Mouse (Mus musculus) liver, embryonic 12.5 days (tissue): Measurements from ENCODE around the gene Lhfpl2. TPM values are rescaled to one million over a fixed set of nuclear protein-coding genes. Genes with fewer than 3 reads are reported as not detected.

Experiments used
- ATAC-seq: fragments of 200-750 bp; cut with Nextera tagmentation; 2 replicates; pipeline ENCODE4 v1.8.0; 2017; ENCODE audit warnings: moderate number of reproducible peaks, mild to moderate bottlenecking, moderate library complexity
- H3K27ac ChIP-seq: fragments of 300-500 bp; sonication (generic); 2 replicates; pipeline ENCODE4 v1.5.1; 2016; ENCODE audit warnings: mild to moderate bottlenecking
- H3K27me3 ChIP-seq: fragments of 300-500 bp; sonication (generic); replicated peaks from 2 replicates; pipeline ENCODE4 v1.6.1; 2016; ENCODE audit warnings: mild to moderate bottlenecking, moderate library complexity
- H3K36me3 ChIP-seq: fragments of 300-500 bp; sonication (generic); 2 replicates; pipeline ENCODE4 v1.6.1; 2016; ENCODE audit warnings: mild to moderate bottlenecking, moderate library complexity
- H3K4me1 ChIP-seq: fragments of 300-500 bp; sonication (generic); 2 replicates; pipeline ENCODE4 v1.6.1; 2016
- H3K4me2 ChIP-seq: fragments of 300-500 bp; sonication (generic); 2 replicates; pipeline ENCODE4 v1.6.1; 2016; ENCODE audit warnings: mild to moderate bottlenecking, moderate library complexity
- H3K4me3 ChIP-seq: fragments of 300-500 bp; sonication (generic); 2 replicates; pipeline ENCODE4 v1.5.1; 2016; ENCODE audit warnings: mild to moderate bottlenecking, moderate library complexity
- H3K9ac ChIP-seq: fragments of 300-500 bp; sonication (generic); 2 replicates; pipeline ENCODE4 v1.6.1; 2016; ENCODE audit warnings: mild to moderate bottlenecking, moderate library complexity
- H3K9me3 ChIP-seq: fragments of 300-500 bp; sonication (generic); replicated peaks from 2 replicates; pipeline ENCODE4 v1.6.1; 2016; ENCODE audit warnings: mild to moderate bottlenecking, moderate library complexity
- WGBS: fragments of 180-500 bp; shearing (Covaris S2); methylation state at CpG from one replicate; pipeline ENCODE4 v1.1.7; 2016; ENCODE audit not compliant: insufficient replicate concordance; 5-methylcytosine and 5-hydroxymethylcytosine counted together
- polyA plus RNA-seq: library from polyadenylated mRNA; unstranded; fragments of >200 nt; fragmentation: Nextera tagmentation; extraction: Ambion mirVana; gene quantifications from 2 replicates; pipeline ENCODE4 v1.2.1, GENCODE M21; 2016

Gene Lhfpl2
- polyA plus RNA-seq, 1 experiment from 2014 or later = 7.1 TPM

GRCm38 (mm10) chr13:94104866-94105475 lies 47.4 kb downstream of the Lhfpl2 start:
- Histone ChIP-seq H3K27me3 (0 out of 2 replicates have a peak, but pooled peaks cover 2% of the 10 kb centered on the region), H3K4me3 (no peak overlapping the region), H3K36me3 (no peaks in the 10 kb centered on the region), H3K9me3 (no peaks in the 10 kb centered on the region), H3K27ac (no peak overlapping the region), H3K4me1 (0 out of 2 replicates have a peak, but pooled peaks cover 7% of the 10 kb centered on the region), H3K4me2 (no peak overlapping the region), H3K9ac (no peak overlapping the region)
- WGBS = 65% methylated on average over 8 of the region's 8 CpGs
- no peak for ATAC-seq

- 77% methylated on average over 8 of the region's 8 CpGs for WGBS
- Histone ChIP-seq H3K4me3 (no peak overlapping the region), H3K36me3 (no peaks in the 10 kb centered on the region), H3K4me1 (0 out of 2 replicates have a peak, but pooled peaks cover 7% of the 10 kb centered on the region), H3K27ac (no peak overlapping the region), H3K27me3 (no peaks in the 10 kb centered on the region), H3K4me2 (no peak overlapping the region), H3K9ac (no peak overlapping the region), H3K9me3 (no peaks in the 10 kb centered on the region)
- no peak for ATAC-seq
These were observed 48.8 kb downstream of the Lhfpl2 start for GRCm38 (mm10) chr13:94106431-94106830.

- no peaks in the 10 kb centered on the region for H3K36me3 ChIP-seq
- no peak overlapping the region for H3K9ac ChIP-seq
- 77% methylated on average over 7 of the region's 7 CpGs for WGBS
- H3K9me3 ChIP-seq = no peaks in the 10 kb centered on the region
- H3K27me3 ChIP-seq = no peaks in the 10 kb centered on the region
- no peak overlapping the region for H3K4me3 ChIP-seq
- H3K27ac ChIP-seq = no peak overlapping the region
- no peak overlapping the region for H3K4me2 ChIP-seq
- no peak for ATAC-seq
- H3K4me1 ChIP-seq = 0 out of 2 replicates have a peak, but pooled peaks cover 7% of the 10 kb centered on the region
These were observed 49.4 kb downstream of the Lhfpl2 start for GRCm38 (mm10) chr13:94106983-94107382.

- WGBS = 65% methylated on average over 8 of the region's 8 CpGs
- no peaks in the 10 kb centered on the region for H3K27me3 ChIP-seq
- no peak for ATAC-seq
- H3K9ac ChIP-seq = no peak overlapping the region
- H3K36me3 ChIP-seq = no peaks in the 10 kb centered on the region
- H3K9me3 ChIP-seq = no peaks in the 10 kb centered on the region
- H3K4me3 ChIP-seq = no peak overlapping the region
- H3K27ac ChIP-seq = no peak overlapping the region
- H3K4me2 ChIP-seq = no peak overlapping the region
- H3K4me1 ChIP-seq = no peaks in the 10 kb centered on the region
These were observed 53.0 kb downstream of the Lhfpl2 start for GRCm38 (mm10) chr13:94110556-94110955.

- WGBS = 62% methylated on average over 4 of the region's 4 CpGs
- no peak overlapping the region for H3K4me2 ChIP-seq
- H3K27me3 ChIP-seq = no peaks in the 10 kb centered on the region
- no peak overlapping the region for H3K27ac ChIP-seq
- H3K4me3 ChIP-seq = no peak overlapping the region
- no peak overlapping the region for H3K9ac ChIP-seq
- H3K9me3 ChIP-seq = no peaks in the 10 kb centered on the region
- H3K4me1 ChIP-seq = no peaks in the 10 kb centered on the region
- 0 out of 2 replicates have a peak, but pooled peaks cover 3% of the 10 kb centered on the region for H3K36me3 ChIP-seq
- no peak for ATAC-seq
These were observed 57.9 kb downstream of the Lhfpl2 start for GRCm38 (mm10) chr13:94115476-94115875.

GRCm38 (mm10) chr13:94116705-94117410 lies 59.3 kb downstream of the Lhfpl2 start:
- 0 out of 2 replicates have a peak, but pooled peaks cover 3% of the 10 kb centered on the region for H3K36me3 ChIP-seq
- H3K4me3 ChIP-seq = no peak overlapping the region
- ATAC-seq = no peak
- H3K9ac ChIP-seq = no peak overlapping the region
- no peak overlapping the region for H3K27ac ChIP-seq
- H3K4me1 ChIP-seq = no peaks in the 10 kb centered on the region
- H3K4me2 ChIP-seq = no peak overlapping the region
- H3K9me3 ChIP-seq = no peaks in the 10 kb centered on the region
- WGBS = 29% methylated on average over 13 of the region's 13 CpGs
- no peaks in the 10 kb centered on the region for H3K27me3 ChIP-seq

GRCm38 (mm10) chr13:94117522-94117921 lies 59.9 kb downstream of the Lhfpl2 start:
- H3K36me3 ChIP-seq = 0 out of 2 replicates have a peak, but pooled peaks cover 3% of the 10 kb centered on the region
- WGBS = 84% methylated on average over 10 of the region's 10 CpGs
- no peaks in the 10 kb centered on the region for H3K4me1 ChIP-seq
- H3K27ac ChIP-seq = no peak overlapping the region
- no peaks in the 10 kb centered on the region for H3K27me3 ChIP-seq
- no peak overlapping the region for H3K9ac ChIP-seq
- no peak for ATAC-seq
- H3K4me3 ChIP-seq = no peak overlapping the region
- no peaks in the 10 kb centered on the region for H3K9me3 ChIP-seq
- no peak overlapping the region for H3K4me2 ChIP-seq

GRCm38 (mm10) chr13:94118091-94118490 lies 60.5 kb downstream of the Lhfpl2 start:
- no peak for ATAC-seq
- Histone ChIP-seq H3K27me3 (no peaks in the 10 kb centered on the region), H3K27ac (no peak overlapping the region), H3K4me3 (no peak overlapping the region), H3K9me3 (no peaks in the 10 kb centered on the region), H3K9ac (no peak overlapping the region), H3K4me2 (no peak overlapping the region), H3K4me1 (no peaks in the 10 kb centered on the region), H3K36me3 (0 out of 2 replicates have a peak, but pooled peaks cover 3% of the 10 kb centered on the region)
- 75% methylated on average over 1 of the region's 1 CpGs for WGBS

GRCm38 (mm10) chr13:94119309-94119708 lies 61.7 kb downstream of the Lhfpl2 start:
- no peak overlapping the region for H3K9ac ChIP-seq
- no peak overlapping the region for H3K4me3 ChIP-seq
- H3K27ac ChIP-seq = no peak overlapping the region
- WGBS = 20% methylated on average over 5 of the region's 5 CpGs
- H3K36me3 ChIP-seq = 0 out of 2 replicates have a peak, but pooled peaks cover 3% of the 10 kb centered on the region
- no peaks in the 10 kb centered on the region for H3K27me3 ChIP-seq
- H3K9me3 ChIP-seq = no peaks in the 10 kb centered on the region
- no peak overlapping the region for H3K4me2 ChIP-seq
- ATAC-seq = no peak
- H3K4me1 ChIP-seq = no peaks in the 10 kb centered on the region

GRCm38 (mm10) chr13:94122703-94123592 lies 65.4 kb downstream of the Lhfpl2 start:
- 0 out of 2 replicates have a peak, but pooled peaks cover 2% of the 10 kb centered on the region for H3K36me3 ChIP-seq
- no peak overlapping the region for H3K4me3 ChIP-seq
- no peaks in the 10 kb centered on the region for H3K9me3 ChIP-seq
- no peak overlapping the region for H3K9ac ChIP-seq
- no peak overlapping the region for H3K27ac ChIP-seq
- WGBS = 65% methylated on average over 16 of the region's 16 CpGs
- no peak overlapping the region for H3K4me2 ChIP-seq
- no peak for ATAC-seq
- no peaks in the 10 kb centered on the region for H3K27me3 ChIP-seq
- no peaks in the 10 kb centered on the region for H3K4me1 ChIP-seq

- Histone ChIP-seq H3K36me3 (no peaks in the 10 kb centered on the region), H3K4me3 (no peak overlapping the region), H3K9me3 (no peaks in the 10 kb centered on the region), H3K27me3 (no peaks in the 10 kb centered on the region), H3K9ac (no peak overlapping the region), H3K4me1 (no peaks in the 10 kb centered on the region), H3K4me2 (no peak overlapping the region), H3K27ac (no peak overlapping the region)
- WGBS = 49% methylated on average over 7 of the region's 7 CpGs
- ATAC-seq = no peak
These were observed 72.8 kb downstream of the Lhfpl2 start for GRCm38 (mm10) chr13:94130394-94130793.

GRCm38 (mm10) chr13:94131135-94131534 lies 73.5 kb downstream of the Lhfpl2 start:
- WGBS = 78% methylated on average over 4 of the region's 4 CpGs
- H3K4me1 ChIP-seq = peaks cover 6% of the 10 kb centered on the region; the same call in 1 of the 2 replicates
- H3K27ac ChIP-seq = no peak overlapping the region
- H3K36me3 ChIP-seq = no peaks in the 10 kb centered on the region
- no peak overlapping the region for H3K4me2 ChIP-seq
- no peaks in the 10 kb centered on the region for H3K27me3 ChIP-seq
- no peaks in the 10 kb centered on the region for H3K9me3 ChIP-seq
- H3K4me3 ChIP-seq = no peak overlapping the region
- no peak for ATAC-seq
- no peak overlapping the region for H3K9ac ChIP-seq
